21 mouse cellular contexts compared by ENCODE assay signal in genomic region chr6:82051569-82051968, GRCm38 (mm10). TPM values are rescaled to one million over a fixed set of nuclear protein-coding genes. Genes with fewer than 3 reads are reported as not detected.
A peak's percentile ranks its signal among the peaks of the same experiment; 100 is the strongest.
DNase-seq lines count a peak whose midpoint lies in the region; ATAC-seq lines count a peak whose summit lies in the region.
"Had no signal": no experiment of that assay in that cellular context is flagged by ENCODE, and none has a peak within 500 bp of the region (broad histone marks: within the 10 kb centered on the region; RNA-seq: fewer than 3 reads in every experiment).

No protein-coding gene starts in this region.

- WGBS in intestine, embryonic 16.5 days: 71% methylated on average over 8 of the region's 8 CpGs
- WGBS in intestine, embryonic 15.5 days: 73% methylated on average over 8 of the region's 8 CpGs
- WGBS in liver, embryonic 13.5 days (ENCODE audit: insufficient replicate concordance): 48% methylated on average over 8 of the region's 8 CpGs
- WGBS in liver, embryonic 12.5 days (ENCODE audit: insufficient replicate concordance): 51% methylated on average over 8 of the region's 8 CpGs
- WGBS in limb, embryonic 13.5 days: 84% methylated on average over 8 of the region's 8 CpGs

- no peak overlapping the region for H3K4me2 ChIP-seq in intestine, embryonic 16.5 days (ENCODE audit: low read depth, low read length)
- H3K4me2 ChIP-seq in intestine, embryonic 15.5 days (replicated peaks): no peak overlapping the region
- H3K4me2 ChIP-seq in liver, embryonic 13.5 days: no peak overlapping the region
- no peak overlapping the region for H3K4me2 ChIP-seq in liver, embryonic 12.5 days
- H3K4me2 ChIP-seq in limb, embryonic 13.5 days (replicated peaks): peak overlapping the region; percentile 42
- H3K4me2 ChIP-seq: midbrain, embryonic 12.5 days; neural tube, embryonic 15.5 days had no signal

- no peaks in the 10 kb centered on the region for H3K36me3 ChIP-seq in intestine, embryonic 16.5 days (ENCODE audit: control insufficient read depth, insufficient read depth, low read length)
- H3K36me3 ChIP-seq in intestine, embryonic 15.5 days: no peaks in the 10 kb centered on the region
- H3K36me3 ChIP-seq in liver, embryonic 13.5 days: no peaks in the 10 kb centered on the region
- H3K36me3 ChIP-seq in liver, embryonic 12.5 days: no peaks in the 10 kb centered on the region
- peaks cover 11% of the 10 kb centered on the region; the same call in 1 of the 2 replicates for H3K36me3 ChIP-seq in limb, embryonic 13.5 days
- H3K36me3 ChIP-seq: hindbrain, embryonic 10.5 days; midbrain, embryonic 12.5 days; neural tube, embryonic 15.5 days had no signal

- H3K9ac ChIP-seq in intestine, embryonic 16.5 days (ENCODE audit: low read depth, low read length): no peak overlapping the region
- no peak overlapping the region for H3K9ac ChIP-seq in intestine, embryonic 15.5 days
- no peak overlapping the region for H3K9ac ChIP-seq in liver, embryonic 13.5 days
- no peak overlapping the region for H3K9ac ChIP-seq in liver, embryonic 12.5 days
- H3K9ac ChIP-seq in limb, embryonic 13.5 days: no peak overlapping the region
- H3K9ac ChIP-seq: liver, embryonic 14.5 days; midbrain, embryonic 12.5 days; neural tube, embryonic 15.5 days had no signal

- no peak for ATAC-seq in intestine, embryonic 16.5 days
- ATAC-seq in intestine, embryonic 15.5 days: no peak; the same call in 1 of the 2 replicates
- peak; percentile 18; the same call in 1 of the 2 replicates for ATAC-seq in liver, embryonic 13.5 days (ENCODE audit: low read depth)
- no peak for ATAC-seq in liver, embryonic 12.5 days
- no peak for ATAC-seq in limb, embryonic 13.5 days (ENCODE audit: low FRiP score, low read depth)
- ATAC-seq: activated CD4-positive, CD25-positive, alpha-beta regulatory T cell, adult 4 months; forebrain, embryonic 14.5 days; hindbrain, embryonic 16.5 days had no signal

- H3K4me1 ChIP-seq in intestine, embryonic 16.5 days (ENCODE audit: control insufficient read depth, insufficient read depth, low read length): peaks cover 19% of the 10 kb centered on the region; the same call in 1 of the 2 replicates
- H3K4me1 ChIP-seq in intestine, embryonic 15.5 days (replicated peaks): peaks cover 12% of the 10 kb centered on the region
- H3K4me1 ChIP-seq in liver, embryonic 13.5 days (replicated peaks): peaks cover 6% of the 10 kb centered on the region; the same call in 1 of the 2 replicates
- H3K4me1 ChIP-seq in liver, embryonic 12.5 days: no peaks in the 10 kb centered on the region
- peaks cover 13% of the 10 kb centered on the region; the same call in 1 of the 2 replicates for H3K4me1 ChIP-seq in brown adipose tissue, adult 24 weeks (ENCODE audit: control insufficient read depth, insufficient read depth, insufficient read length, low read length)
- peaks cover 70% of the 10 kb centered on the region for H3K4me1 ChIP-seq in limb, embryonic 13.5 days
- H3K4me1 ChIP-seq: midbrain, embryonic 12.5 days; neural tube, embryonic 15.5 days had no signal

- 0 out of 2 replicates have a peak overlapping the region, but pooled peaks have one; percentile 5 for H3K27ac ChIP-seq in intestine, embryonic 16.5 days (ENCODE audit: low read length)
- no peak overlapping the region for H3K27ac ChIP-seq in intestine, embryonic 15.5 days
- H3K27ac ChIP-seq in liver, embryonic 13.5 days: no peak overlapping the region
- H3K27ac ChIP-seq in liver, embryonic 12.5 days: no peak overlapping the region
- H3K27ac ChIP-seq in brown adipose tissue, adult 24 weeks (replicated peaks; ENCODE audit: low read depth, low read length): peak overlapping the region; percentile 55
- peak overlapping the region; percentile 89; the same call in 1 of the 2 replicates for H3K27ac ChIP-seq in limb, embryonic 13.5 days
- H3K27ac ChIP-seq: hindbrain, embryonic 10.5 days; liver, embryonic 14.5 days; midbrain, embryonic 12.5 days; neural tube, embryonic 15.5 days had no signal

- H3K4me3 ChIP-seq in intestine, embryonic 16.5 days (ENCODE audit: low read length): no peak overlapping the region
- H3K4me3 ChIP-seq in intestine, embryonic 15.5 days (replicated peaks): no peak overlapping the region
- H3K4me3 ChIP-seq in liver, embryonic 13.5 days (replicated peaks): no peak overlapping the region
- H3K4me3 ChIP-seq in liver, embryonic 12.5 days: no peak overlapping the region
- no peak overlapping the region for H3K4me3 ChIP-seq in brown adipose tissue, adult 24 weeks (ENCODE audit: insufficient read depth, low read depth, low read length)
- no peak overlapping the region for H3K4me3 ChIP-seq in limb, embryonic 13.5 days
- H3K4me3 ChIP-seq: hindbrain, embryonic 10.5 days; midbrain, embryonic 12.5 days; neural tube, embryonic 15.5 days had no signal

- H3K27me3 ChIP-seq in intestine, embryonic 16.5 days (replicated peaks; ENCODE audit: control insufficient read depth, insufficient read depth, low read length): no peaks in the 10 kb centered on the region
- no peaks in the 10 kb centered on the region for H3K27me3 ChIP-seq in intestine, embryonic 15.5 days (replicated peaks)
- H3K27me3 ChIP-seq in liver, embryonic 13.5 days: no peaks in the 10 kb centered on the region
- no peaks in the 10 kb centered on the region for H3K27me3 ChIP-seq in liver, embryonic 12.5 days (replicated peaks)
- H3K27me3 ChIP-seq in limb, embryonic 13.5 days: no peaks in the 10 kb centered on the region
- H3K27me3 ChIP-seq: neural tube, embryonic 15.5 days had no signal

- no peak for DNase-seq in liver, embryonic 13.5 days
- DNase-seq in frontal cortex, adult 2 months (ENCODE audit: extremely low spot score in 1 of 2, low spot score in 1 of 2): no peak
- DNase-seq: adrenal gland, adult 8-10 months; cerebellum, adult 18-20 months; cerebellum, postnatal 14 days; gastrocnemius, postnatal 25 days; kidney, adult 11 months; kidney, postnatal 10 days; lung, postnatal 10 days had no signal

- H3K9me3 ChIP-seq in intestine, embryonic 16.5 days (ENCODE audit: control insufficient read depth, low read length): no peaks in the 10 kb centered on the region
- H3K9me3 ChIP-seq in intestine, embryonic 15.5 days: no peaks in the 10 kb centered on the region
- no peaks in the 10 kb centered on the region for H3K9me3 ChIP-seq in liver, embryonic 13.5 days (replicated peaks)
- H3K9me3 ChIP-seq in liver, embryonic 12.5 days (replicated peaks): no peaks in the 10 kb centered on the region
- no peaks in the 10 kb centered on the region for H3K9me3 ChIP-seq in limb, embryonic 13.5 days
- H3K9me3 ChIP-seq: hindbrain, embryonic 10.5 days; midbrain, embryonic 12.5 days; neural tube, embryonic 15.5 days had no signal

RNA-seq across cellular contexts. Expression of gene Eva1a, which starts 10.7 kb away (rescaled TPM):
- polyA plus RNA-seq in intestine, embryonic 16.5 days (2015; fragmentation: Nextera tagmentation; extraction: Ambion mirVana): 17.4 and 20.3 TPM in 2 replicates
- 16.8 and 19.6 TPM in 2 replicates for polyA plus RNA-seq in intestine, embryonic 15.5 days (2015; fragmentation: Nextera tagmentation; extraction: Ambion mirVana)
- polyA plus RNA-seq in liver, embryonic 13.5 days (2015; fragmentation: Nextera tagmentation; extraction: Ambion mirVana): 5.1 and 6.4 TPM in 2 replicates
- 3.5 and 3.8 TPM in 2 replicates for polyA plus RNA-seq in liver, embryonic 12.5 days (2016; fragmentation: Nextera tagmentation; extraction: Ambion mirVana)
- 0.83 and 2.1 TPM in 2 replicates for polyA plus RNA-seq in brown adipose tissue, adult 24 weeks (2012; ENCODE audit: insufficient read depth, insufficient read length, missing spikeins)
- polyA plus RNA-seq in limb, embryonic 13.5 days (2015; fragmentation: Nextera tagmentation; extraction: Ambion mirVana): 37.2 and 39.1 TPM in 2 replicates
- 15.4 and 16.8 TPM in 2 replicates for polyA plus RNA-seq in frontal cortex, adult 2 months (2012; rRNA removed)
- polyA plus RNA-seq: activated CD4-positive, CD25-positive, alpha-beta regulatory T cell, adult 4 months had no signal

Comparison
In these comparisons a context has a peak if more than half of its experiments do, and no peak if none do; other contexts are left out.
1. H3K27ac ChIP-seq: peak in intestine, embryonic 16.5 days (single experiment), brown adipose tissue, adult 24 weeks (single experiment) and limb, embryonic 13.5 days (single experiment); none in intestine, embryonic 15.5 days (single experiment), liver, embryonic 13.5 days (single experiment) and liver, embryonic 12.5 days (single experiment).